In the genomic region with DNA sequence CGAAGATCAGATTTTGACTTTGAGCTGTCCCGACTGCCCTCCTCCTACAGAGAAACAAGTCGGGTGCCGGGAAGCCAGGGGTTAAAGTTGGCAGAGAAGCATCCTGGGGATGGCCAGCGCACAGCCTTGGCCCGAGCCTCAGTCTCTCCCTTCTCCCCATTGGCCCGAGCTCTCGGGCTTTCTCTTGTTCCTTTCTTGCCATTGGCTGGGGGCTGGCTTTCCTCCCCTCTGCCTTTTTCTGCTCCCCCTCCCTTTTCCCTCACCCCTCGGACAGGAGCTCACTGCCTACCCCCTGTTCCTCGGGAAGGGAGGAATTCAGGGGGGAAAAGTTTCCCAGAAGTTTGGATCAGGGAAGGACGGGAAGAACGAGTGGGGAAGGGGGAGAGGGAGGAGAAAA, we compare ENCODE assay signal across 8 mouse cellular contexts. TPM values are rescaled to one million over a fixed set of nuclear protein-coding genes. Genes with fewer than 3 reads are reported as not detected.
A peak's percentile ranks its signal among the peaks of the same experiment; 100 is the strongest.
DNase-seq lines count a peak whose midpoint lies in the region; ATAC-seq and TF ChIP-seq lines count a peak whose summit lies in the region.

No protein-coding gene starts in this region.

- ATAC-seq in forebrain, embryonic 14.5 days, result peak; percentile 30; the same call in 1 of the 2 replicates
- ATAC-seq in limb, embryonic 13.5 days (ENCODE audit: low FRiP score, low read depth), result peak; percentile 88
- no peak for ATAC-seq in CD4-positive, CD25-positive, alpha-beta regulatory T cell, adult 4 months

- H3K4me2 ChIP-seq in forebrain, embryonic 14.5 days (ENCODE audit: low read length), result no peak overlapping the region
- peak overlapping the region; percentile 77 for H3K4me2 ChIP-seq in limb, embryonic 13.5 days (replicated peaks)

- H3K27ac ChIP-seq in ES-Bruce4 (ENCODE audit: insufficient read depth, low read length), result no peak overlapping the region
- no peak overlapping the region for H3K27ac ChIP-seq in forebrain, embryonic 14.5 days (ENCODE audit: low read depth, low read length)
- peak overlapping the region; percentile 99; the same call in 1 of the 2 replicates for H3K27ac ChIP-seq in limb, embryonic 13.5 days

- no peak for TF ChIP-seq POLR2A in ES-Bruce4 (IDR thresholded peaks at IDR 0.05; ENCODE audit: insufficient read depth, low read length)

- TF ChIP-seq CTCF in ES-Bruce4 (IDR thresholded peaks at IDR 0.05; ENCODE audit: low read depth, low read length), result no peak

- no peak for TF ChIP-seq EP300 in ES-Bruce4 (IDR thresholded peaks at IDR 0.05; ENCODE audit: insufficient read depth, low read depth, low read length)

- peak overlapping the region; percentile 64 for H3K9ac ChIP-seq in ES-Bruce4 (ENCODE audit: low read depth, poor library complexity, severe bottlenecking)
- H3K9ac ChIP-seq in forebrain, embryonic 14.5 days (ENCODE audit: low read length), result no peak overlapping the region
- peak overlapping the region; percentile 100 for H3K9ac ChIP-seq in limb, embryonic 13.5 days

- H3K4me3 ChIP-seq in ES-Bruce4 (ENCODE audit: low read depth, low read length), result peak overlapping the region; percentile 51; the same call in 1 of the 2 replicates
- no peak overlapping the region for H3K4me3 ChIP-seq in forebrain, embryonic 14.5 days (ENCODE audit: low read depth, low read length)
- peak overlapping the region; percentile 80 for H3K4me3 ChIP-seq in limb, embryonic 13.5 days

- peak; percentile 92 for DNase-seq in 3T3-L1 (ENCODE audit: low read depth, low spot score)
- DNase-seq in forebrain, embryonic 14.5 days (ENCODE audit: low spot score), result no peak
- DNase-seq in ovary, adult 18-20 months (ENCODE audit: low spot score), result no peak
- DNase-seq in thymus, postnatal 14 days, result no peak
- no peak for DNase-seq in thymus, adult 18-20 months

- H3K36me3 ChIP-seq in ES-Bruce4 (ENCODE audit: control insufficient read depth, insufficient read depth, low read length, poor library complexity, severe bottlenecking), result no peaks in the 10 kb centered on the region
- no peaks in the 10 kb centered on the region for H3K36me3 ChIP-seq in forebrain, embryonic 14.5 days (ENCODE audit: control insufficient read depth, insufficient read depth, low read length)
- H3K36me3 ChIP-seq in limb, embryonic 13.5 days, result no peaks in the 10 kb centered on the region; the same call in 1 of the 2 replicates

- no peaks in the 10 kb centered on the region for H3K4me1 ChIP-seq in ES-Bruce4 (ENCODE audit: control insufficient read depth, insufficient read depth, low read length)
- peaks cover 3% of the 10 kb centered on the region; the same call in 1 of the 2 replicates for H3K4me1 ChIP-seq in forebrain, embryonic 14.5 days (ENCODE audit: control insufficient read depth, insufficient read depth, low read length)
- peaks cover 65% of the 10 kb centered on the region for H3K4me1 ChIP-seq in limb, embryonic 13.5 days

- WGBS in forebrain, embryonic 14.5 days, result 0% methylated on average over 12 of the region's 12 CpGs
- 0% methylated on average over 12 of the region's 12 CpGs for WGBS in limb, embryonic 13.5 days

- H3K9me3 ChIP-seq in ES-Bruce4 (replicated peaks; ENCODE audit: control insufficient read depth, insufficient read depth, low read length, poor library complexity, severe bottlenecking), result no peaks in the 10 kb centered on the region
- H3K9me3 ChIP-seq in forebrain, embryonic 14.5 days (replicated peaks; ENCODE audit: control insufficient read depth, low read length), result no peaks in the 10 kb centered on the region
- H3K9me3 ChIP-seq in limb, embryonic 13.5 days, result no peaks in the 10 kb centered on the region

- H3K27me3 ChIP-seq in ES-Bruce4 (ENCODE audit: control insufficient read depth, insufficient read depth, low read length, poor library complexity, severe bottlenecking), result peaks cover 38% of the 10 kb centered on the region
- peaks cover 95% of the 10 kb centered on the region for H3K27me3 ChIP-seq in forebrain, embryonic 14.5 days (replicated peaks; ENCODE audit: control insufficient read depth, insufficient read depth, low read length)
- peaks cover 19% of the 10 kb centered on the region for H3K27me3 ChIP-seq in limb, embryonic 13.5 days

RNA-seq across cellular contexts. Expression of a gene that starts 12.9 kb away (rescaled TPM):
- polyA plus RNA-seq in ES-Bruce4 (2011; ENCODE audit: insufficient read depth, insufficient read length, low read depth, missing spikeins), result 1.1 and 1.7 TPM in 2 replicates
- polyA plus RNA-seq in forebrain, embryonic 14.5 days (2014; fragmentation: Nextera tagmentation; extraction: Ambion mirVana), result 0.24 and 0.59 TPM in 2 replicates
- 26.3 and 28.0 TPM in 2 replicates for polyA plus RNA-seq in limb, embryonic 13.5 days (2015; fragmentation: Nextera tagmentation; extraction: Ambion mirVana)
- polyA plus RNA-seq in CD4-positive, CD25-positive, alpha-beta regulatory T cell, adult 4 months (2017; shearing (Covaris generic)), result not detected

Comparison
In these comparisons a context has a peak if more than half of its experiments do, and no peak if none do; other contexts are left out.
1. RNA of a gene that starts 12.9 kb away (polyA plus RNA-seq): 26.3 to 28.0 TPM in limb, embryonic 13.5 days; 1.1 to 1.7 TPM in ES-Bruce4, 0.24 to 0.59 TPM in forebrain, embryonic 14.5 days and not detected in CD4-positive, CD25-positive, alpha-beta regulatory T cell, adult 4 months; every median in the first group is over 10 times any median in the second.